Mouse (Mus musculus): ENCODE results near the gene Col16a1.

- TF ChIP-seq POLR2A (IDR thresholded peaks at IDR 0.05; ENCODE audit: borderline replicate concordance, low read depth, low read length) (no peak), CTCF (IDR thresholded peaks at IDR 0.05; ENCODE audit: low read depth, low read length) (no peak)
Observed at GRCm38 (mm10) chr4:130013111-130013510, 34.5 kb upstream of the Col16a1 start.

All from bone marrow macrophage, adult 2 months (primary cell).